Mouse (Mus musculus) colon, adult 2 months (tissue): Measurements from ENCODE around the gene Gm42420. TPM values are rescaled to one million over a fixed set of nuclear protein-coding genes. Genes with fewer than 3 reads are reported as not detected.

Experiments
- polyA plus RNA-seq: library from polyadenylated mRNA; depleted of rRNA; stranded (reverse); fragments of >200 nt; gene quantifications from 2 replicates; pipeline ENCODE4 v1.2.3, GENCODE M21; 2012; rRNA removed

The Gm42420 gene
- polyA plus RNA-seq: 0.38 and 0.76 TPM in 2 replicates

GRCm38 (mm10) chr6:39585517-39585916, at the start of gene Gm42420:
Gene Gm42420, plus strand, starts transcription at chr6:39585753.

GRCm38 (mm10) chr6:39557723-39558261, 27.8 kb upstream of the Gm42420 start, which contains the start of gene Dennd2a:
Gene Dennd2a, minus strand, starts transcription at chr6:39557867.

GRCm38 (mm10) chr6:39573791-39574554, 11.6 kb upstream of the Gm42420 start, which contains the start of gene Adck2:
Gene Adck2, plus strand, starts transcription at chr6:39573873.

GRCm38 (mm10) chr6:39592401-39593214, 7.1 kb downstream of the Gm42420 start, which contains the start of gene Ndufb2:
Gene Ndufb2, plus strand, starts transcription at chr6:39592574.

Other genes starting within 250 kb of the Gm42420 start
- gene Slc37a3, start 208.1 kb upstream of the Gm42420 start, polyA plus RNA-seq: 20.3 and 23.8 TPM in 2 replicates
- gene Rab19, start 204.6 kb upstream of the Gm42420 start, polyA plus RNA-seq: 4.3 and 4.6 TPM in 2 replicates
- 117 and 142 TPM in 2 replicates for gene Mkrn1, start 165.3 kb upstream of the Gm42420 start, polyA plus RNA-seq
- 8.2 and 8.5 TPM in 2 replicates for gene Dennd2a, start 27.9 kb upstream of the Gm42420 start, polyA plus RNA-seq
- gene Adck2, start 11.9 kb upstream of the Gm42420 start, polyA plus RNA-seq: 14.7 and 16.3 TPM in 2 replicates
- gene Ndufb2, start 6.8 kb downstream of the Gm42420 start, polyA plus RNA-seq: 313 and 572 TPM in 2 replicates
- 2.3 and 3.9 TPM in 2 replicates for gene Braf, start 139.7 kb downstream of the Gm42420 start, polyA plus RNA-seq
- gene Mrps33, start 225.2 kb downstream of the Gm42420 start, polyA plus RNA-seq: 25.2 and 26.2 TPM in 2 replicates